Mouse (Mus musculus): ENCODE data around the gene Mpi. TPM values are rescaled to one million over a fixed set of nuclear protein-coding genes. Genes with fewer than 3 reads are reported as not detected.

Mpi gene
- polyA plus RNA-seq (2015; fragmentation: Nextera tagmentation; extraction: Ambion mirVana), result 8.7 and 12.2 TPM in 2 replicates

DNA sequence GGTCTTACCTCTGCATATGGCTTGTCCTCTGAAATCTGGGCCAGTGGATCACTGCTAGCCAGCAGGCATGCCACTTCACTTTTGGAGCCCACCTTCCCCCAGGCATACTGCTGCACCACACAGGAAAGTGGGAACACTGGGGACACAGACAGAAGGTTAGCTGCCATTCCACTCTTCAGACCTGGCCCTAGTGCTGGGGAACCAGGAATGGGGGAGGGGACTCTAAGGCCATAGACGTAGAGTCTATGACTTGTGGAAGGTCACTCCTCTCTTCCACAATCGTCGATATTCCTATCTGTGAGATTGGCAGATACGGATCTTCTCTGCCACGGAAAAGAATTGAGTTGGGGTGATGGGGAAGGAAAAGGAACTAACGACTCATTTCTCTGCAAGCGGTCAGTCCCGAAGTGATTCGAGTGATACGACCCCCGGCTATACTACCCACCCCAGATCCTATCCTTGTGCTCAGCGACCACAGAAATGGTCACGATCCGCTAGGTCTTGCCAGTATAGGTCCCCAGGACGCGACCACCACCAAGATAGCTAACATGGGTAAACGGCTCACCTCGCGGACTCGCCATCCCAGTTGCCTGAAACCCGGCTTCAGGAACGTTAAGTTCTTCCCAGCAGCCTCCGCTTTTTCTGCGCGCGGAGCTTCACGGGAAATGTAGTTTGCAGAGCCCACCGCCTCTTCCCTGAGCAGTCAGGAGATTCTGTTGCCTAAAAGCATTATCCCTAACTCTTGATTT, at the start of gene Mpi:
Gene Mpi, minus strand, starts transcription at position 625 of the 749 bp plus-strand sequence.

DNA sequence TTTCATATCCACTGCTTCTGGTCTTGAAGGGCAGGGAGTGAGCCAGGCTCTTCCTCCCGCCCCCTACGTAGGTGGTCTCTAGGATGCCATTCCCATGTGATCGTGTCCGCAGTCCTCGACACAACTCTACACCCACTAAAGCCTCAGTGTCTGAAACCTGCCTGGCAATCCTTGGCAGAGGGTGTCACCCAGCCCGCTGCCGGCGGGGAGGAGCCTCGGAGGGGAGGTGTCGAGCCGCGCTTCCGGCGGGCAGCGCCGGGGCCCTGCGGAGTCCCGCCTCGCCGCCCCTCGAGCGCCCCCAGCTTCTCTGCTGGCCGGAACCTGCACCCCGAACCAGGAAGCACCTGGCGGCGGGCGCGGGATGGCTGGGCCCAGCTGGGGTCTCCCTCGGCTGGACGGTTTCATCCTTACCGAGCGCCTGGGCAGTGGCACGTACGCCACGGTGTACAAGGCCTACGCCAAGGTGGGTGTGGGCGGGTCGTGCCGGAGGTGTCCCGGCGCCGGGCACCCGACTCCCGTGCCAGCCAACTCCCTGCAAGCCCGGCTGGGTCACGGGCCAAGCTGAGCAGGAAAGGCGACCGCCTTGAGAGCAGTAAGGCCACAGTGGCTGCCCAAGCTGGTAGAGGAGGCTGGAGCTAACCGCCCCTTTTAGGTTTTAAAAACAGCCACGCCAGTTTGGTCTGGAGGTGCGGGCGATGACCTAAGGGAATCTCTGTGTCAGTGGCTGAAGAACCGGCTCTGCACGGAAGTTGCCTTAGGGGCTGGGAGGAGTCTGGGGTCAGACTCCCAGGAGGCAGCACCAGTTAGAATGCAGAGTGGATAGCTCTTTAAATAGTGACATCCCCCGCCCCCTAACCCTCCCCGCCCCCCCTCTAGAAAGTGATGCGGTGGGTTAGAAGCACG, 36.9 kb upstream of the Mpi start, which contains the start of gene Ulk3:
Gene Ulk3, plus strand, starts transcription at position 229 of the 903 bp plus-strand sequence.

DNA sequence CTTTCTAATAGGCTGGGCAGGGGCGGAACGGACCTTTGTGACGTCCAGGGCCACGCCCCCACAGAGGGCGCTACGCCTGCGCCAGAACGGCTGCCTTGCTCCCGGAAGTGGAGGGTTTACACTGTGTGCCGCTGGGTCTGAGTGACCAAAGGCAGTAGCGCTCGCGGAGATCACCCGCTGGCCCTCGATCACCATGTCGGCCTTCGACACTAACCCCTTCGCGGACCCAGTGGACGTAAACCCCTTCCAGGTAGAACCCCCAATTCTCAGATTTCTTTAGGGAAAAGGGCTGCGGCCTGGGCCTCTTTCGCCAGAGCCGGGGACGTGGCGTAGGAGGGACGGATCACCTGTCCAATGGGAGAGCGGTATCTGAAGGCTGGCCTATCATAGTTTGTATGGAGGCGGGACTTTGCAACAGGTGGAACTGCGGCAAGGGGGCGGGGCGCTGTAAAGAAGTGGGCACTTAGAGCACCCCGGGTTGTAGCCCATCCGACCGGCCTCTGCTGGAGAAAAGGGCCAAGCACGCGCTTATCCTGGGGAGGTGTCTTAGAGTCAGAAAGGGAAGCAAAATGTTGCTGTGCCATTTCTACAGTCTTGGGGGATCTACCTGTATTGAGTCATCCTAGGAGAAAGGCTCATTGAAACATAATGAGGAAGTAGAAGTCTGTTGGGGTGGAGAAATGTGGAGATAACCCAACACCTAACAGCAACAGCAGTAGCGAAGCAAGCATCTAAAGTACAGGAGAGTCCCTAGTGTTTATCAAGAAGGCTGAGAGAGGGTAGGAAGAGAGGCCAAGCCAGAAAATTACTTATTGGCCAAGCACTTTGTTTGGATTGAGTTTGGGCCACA, 8.5 kb upstream of the Mpi start, which contains the start of gene Scamp2:
Gene Scamp2, plus strand, starts transcription at position 83 of the 850 bp plus-strand sequence.

DNA sequence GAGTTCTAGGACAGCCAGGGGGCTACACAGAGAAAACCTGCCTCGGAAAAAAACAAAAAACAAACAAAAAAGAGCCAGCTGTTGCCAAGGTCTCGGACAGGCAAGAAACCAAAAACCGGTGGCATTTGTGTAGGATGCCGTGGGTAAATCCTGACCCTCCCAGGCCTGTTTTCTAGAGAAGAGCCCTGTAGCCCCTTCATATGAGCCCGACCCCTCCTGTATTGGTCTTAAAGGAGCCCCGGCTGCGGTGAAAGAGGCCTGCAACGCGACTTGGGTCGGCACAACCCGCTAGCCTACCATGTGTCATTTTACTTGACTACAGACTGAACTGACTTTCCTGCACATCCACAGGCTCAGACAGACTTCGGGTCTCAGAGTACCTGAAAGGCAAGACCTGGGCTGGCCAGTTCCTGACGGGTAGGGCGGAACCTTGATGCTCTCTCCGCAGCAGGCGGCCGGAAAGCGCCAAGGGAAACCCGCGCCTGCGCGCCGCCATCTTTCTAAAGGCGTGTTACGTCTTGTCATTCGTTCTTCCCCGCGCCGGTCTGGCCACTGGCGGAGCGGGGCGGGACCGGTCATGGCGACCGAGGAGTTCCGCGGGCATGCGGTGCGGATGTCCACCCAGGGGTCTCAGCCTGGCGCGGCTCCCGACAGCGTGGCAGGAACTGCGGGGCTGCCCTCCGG, 15.4 kb downstream of the Mpi start, which contains the start of gene Fam219b:
Gene Fam219b, plus strand, starts transcription at position 485 of the 684 bp plus-strand sequence.

DNA sequence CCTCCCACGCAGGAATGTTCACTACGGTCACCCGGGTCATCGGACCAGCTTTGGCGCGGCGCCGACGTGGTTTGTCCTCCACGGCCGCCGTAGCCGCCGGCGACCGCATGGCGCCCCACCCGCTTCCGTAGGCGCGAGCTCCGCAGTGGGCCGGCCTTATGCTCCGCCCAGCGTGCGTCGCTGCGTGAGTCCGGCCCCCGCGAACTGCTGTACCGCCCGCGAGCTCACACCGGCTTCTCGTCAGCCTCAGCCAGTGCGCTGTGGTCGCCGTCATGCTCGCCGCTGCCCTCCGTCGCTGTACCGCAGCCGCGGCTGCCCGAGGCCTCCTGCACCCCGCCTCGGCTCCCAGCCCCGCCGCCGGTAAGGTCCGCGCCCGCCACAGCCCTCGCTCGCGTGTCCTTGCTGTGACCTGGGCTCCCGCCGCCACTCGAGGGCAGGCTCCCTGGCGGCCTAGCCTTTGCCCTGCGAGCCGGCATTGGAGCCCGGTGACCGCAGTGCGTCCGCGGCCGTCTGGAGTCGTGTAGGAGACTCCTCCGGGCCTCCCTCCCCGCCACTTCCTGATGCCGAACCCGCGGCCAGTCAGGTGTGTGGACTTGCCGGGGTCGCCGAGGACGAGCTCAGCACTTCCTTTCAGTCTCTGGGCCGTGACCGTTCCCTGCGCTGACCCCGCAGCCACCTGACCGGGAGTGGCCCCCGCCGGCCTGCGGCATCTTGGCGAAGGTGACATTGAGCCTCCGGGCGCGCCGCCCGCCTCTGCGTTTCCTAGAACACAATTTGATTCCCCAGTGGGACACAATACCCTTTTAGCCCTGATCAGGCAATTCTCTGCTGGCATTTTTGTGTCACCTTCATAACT, 31.3 kb downstream of the Mpi start, which contains the start of gene Cox5a:
Gene Cox5a, plus strand, starts transcription at position 219 of the 856 bp plus-strand sequence.

DNA sequence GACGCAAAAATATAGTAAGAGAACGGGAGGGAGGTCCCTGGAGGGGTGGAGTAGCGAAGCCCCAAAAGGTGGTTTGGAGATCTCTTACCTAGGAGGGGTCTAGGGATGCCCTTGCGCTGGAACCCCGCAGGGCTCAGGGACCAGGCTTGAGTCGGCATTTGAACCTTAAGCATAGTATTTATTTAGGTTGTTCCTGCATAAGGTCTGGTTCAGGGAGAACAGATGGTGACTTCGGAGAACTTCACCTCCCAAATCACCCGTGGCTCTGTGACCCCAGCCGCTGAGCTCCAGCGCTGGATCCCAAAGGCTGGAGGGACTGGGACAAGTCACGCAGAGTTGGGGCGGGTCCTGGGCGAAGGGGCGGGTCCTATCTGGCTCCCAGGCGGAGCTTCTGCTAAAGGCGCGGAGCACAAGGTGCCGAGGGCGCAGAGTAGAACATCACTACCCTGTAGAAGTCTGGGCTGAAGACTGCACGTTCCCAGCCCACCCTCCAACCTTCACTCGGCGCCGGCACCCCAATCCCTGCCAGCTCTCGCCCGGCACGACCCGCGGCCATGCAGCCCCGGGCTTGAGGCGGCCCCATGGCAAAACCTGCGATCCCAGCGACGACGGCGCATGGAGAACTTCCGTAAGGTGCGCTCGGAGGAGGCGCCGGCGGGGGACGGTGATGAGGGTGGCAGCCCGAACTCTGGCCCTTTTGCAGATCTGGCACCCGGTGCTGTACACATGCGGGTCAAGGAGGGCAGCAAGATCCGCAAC, 48.8 kb downstream of the Mpi start, which contains the start of gene Rpp25:
Gene Rpp25, plus strand, starts transcription at position 405 of the 759 bp plus-strand sequence.

Other genes with a start within 250 kb of the Mpi start
- gene Ppcdc, start 112.6 kb downstream of the Mpi start, polyA plus RNA-seq (2015; fragmentation: Nextera tagmentation; extraction: Ambion mirVana), result 17.4 and 22.6 TPM in 2 replicates
- gene Scamp5, start 84.7 kb downstream of the Mpi start, polyA plus RNA-seq (2015; fragmentation: Nextera tagmentation; extraction: Ambion mirVana), result 4.5 and 6.0 TPM in 2 replicates
- 3.1 and 3.6 TPM in 2 replicates for gene Rpp25, start 48.7 kb downstream of the Mpi start, polyA plus RNA-seq (2015; fragmentation: Nextera tagmentation; extraction: Ambion mirVana)
- 414 and 442 TPM in 2 replicates for gene Cox5a, start 31.5 kb downstream of the Mpi start, polyA plus RNA-seq (2015; fragmentation: Nextera tagmentation; extraction: Ambion mirVana)
- 9.5 and 11.1 TPM in 2 replicates for gene Fam219b, start 15.2 kb downstream of the Mpi start, polyA plus RNA-seq (2015; fragmentation: Nextera tagmentation; extraction: Ambion mirVana)
- gene Scamp2, start 8.2 kb upstream of the Mpi start, polyA plus RNA-seq (2015; fragmentation: Nextera tagmentation; extraction: Ambion mirVana), result 39.3 and 50.4 TPM in 2 replicates
- gene Ulk3, start 36.7 kb upstream of the Mpi start, polyA plus RNA-seq (2015; fragmentation: Nextera tagmentation; extraction: Ambion mirVana), result 4.7 and 6.4 TPM in 2 replicates
- gene Cplx3, start 53.5 kb upstream of the Mpi start, polyA plus RNA-seq (2015; fragmentation: Nextera tagmentation; extraction: Ambion mirVana), result not detected in 2 replicates
- gene Lman1l, start 68.0 kb upstream of the Mpi start, polyA plus RNA-seq (2015; fragmentation: Nextera tagmentation; extraction: Ambion mirVana), result not detected in 2 replicates
- gene Csk, start 100.9 kb upstream of the Mpi start, polyA plus RNA-seq (2015; fragmentation: Nextera tagmentation; extraction: Ambion mirVana), result 31.6 and 33.8 TPM in 2 replicates
- gene Cyp1a2, start 130.9 kb upstream of the Mpi start, polyA plus RNA-seq (2015; fragmentation: Nextera tagmentation; extraction: Ambion mirVana), result not detected in 2 replicates
- 0.04 and 0.16 TPM in 2 replicates for gene Cyp1a1, start 135.2 kb upstream of the Mpi start, polyA plus RNA-seq (2015; fragmentation: Nextera tagmentation; extraction: Ambion mirVana)
- gene Edc3, start 155.8 kb upstream of the Mpi start, polyA plus RNA-seq (2015; fragmentation: Nextera tagmentation; extraction: Ambion mirVana), result 16.2 and 17.0 TPM in 2 replicates
- 77.0 and 77.2 TPM in 2 replicates for gene Clk3, start 213.1 kb upstream of the Mpi start, polyA plus RNA-seq (2015; fragmentation: Nextera tagmentation; extraction: Ambion mirVana)

Measured in spleen, postnatal 0 days (tissue).